Mouse (Mus musculus): ENCODE measurements around the gene Mcm2.

Gene Mcm2

DNA sequence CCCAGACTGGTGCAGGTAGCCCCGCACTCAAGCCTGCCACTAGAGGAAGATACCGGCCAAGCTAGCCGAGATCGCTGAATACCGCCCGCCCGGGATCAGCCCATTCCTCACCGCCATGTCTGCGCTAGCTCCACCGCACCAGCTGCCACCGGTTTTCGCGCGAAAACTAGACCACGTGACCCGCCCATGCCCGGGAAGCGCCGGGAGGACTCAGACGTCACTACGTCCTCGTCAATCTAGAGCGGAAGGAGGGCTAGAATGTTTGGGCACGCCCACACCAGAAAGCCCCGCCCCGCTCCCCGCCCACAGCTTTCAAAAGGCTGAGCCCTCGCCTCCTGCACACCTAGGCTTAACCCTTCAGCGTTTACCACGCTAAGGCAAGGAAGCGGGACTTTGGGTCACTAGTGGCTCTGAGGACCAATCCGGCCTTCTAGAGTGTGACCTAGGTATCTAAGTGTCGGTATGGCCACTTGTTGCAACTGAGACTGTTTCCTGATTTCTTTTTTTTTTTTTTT is at the start of gene Mcm2:
Gene Mcm2, minus strand, starts transcription at position 247 of the 515 bp plus-strand sequence.
- peak; percentile 99 for DNase-seq (ENCODE audit: low read depth)

DNA sequence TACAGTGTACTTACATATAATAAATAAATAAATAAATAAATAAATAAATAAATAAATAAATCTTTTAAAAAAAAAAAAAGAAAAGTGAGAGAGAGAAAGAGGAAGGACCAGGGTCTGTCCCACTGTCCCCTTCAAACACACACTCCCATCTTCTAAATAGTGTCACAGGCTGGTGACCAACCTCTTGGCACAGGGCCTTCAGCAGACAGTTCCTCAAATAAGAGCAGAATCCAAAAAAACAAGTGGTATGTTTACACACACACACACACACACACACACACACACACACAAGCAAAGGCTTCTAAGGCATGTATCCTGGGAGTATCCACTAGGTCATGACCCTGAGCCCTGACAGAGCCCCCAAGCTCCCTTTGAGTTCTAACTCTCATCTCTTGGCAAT is 49.2 kb upstream of the Mcm2 start:
- no peak for DNase-seq (ENCODE audit: low read depth)

DNA sequence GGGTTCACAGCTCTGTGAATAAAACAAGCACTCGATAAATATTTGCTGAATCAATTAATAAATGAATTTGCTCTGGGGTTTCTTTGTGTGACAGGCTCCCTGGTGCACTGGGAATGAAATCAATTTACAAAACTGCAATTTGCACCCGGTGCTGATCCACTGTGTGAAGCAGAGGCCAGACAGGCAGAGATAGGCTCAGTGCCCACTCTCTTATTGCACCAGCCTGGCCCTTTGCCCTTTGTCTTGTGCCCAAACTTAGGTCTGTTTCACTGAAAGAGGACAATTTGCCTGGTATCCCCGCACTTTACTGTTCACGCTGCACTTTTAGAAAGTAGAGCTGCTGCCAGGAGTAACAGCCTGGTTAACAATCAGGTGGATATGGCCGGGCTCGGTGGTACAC is 47.9 kb upstream of the Mcm2 start:
- DNase-seq (ENCODE audit: low read depth), result no peak

DNA sequence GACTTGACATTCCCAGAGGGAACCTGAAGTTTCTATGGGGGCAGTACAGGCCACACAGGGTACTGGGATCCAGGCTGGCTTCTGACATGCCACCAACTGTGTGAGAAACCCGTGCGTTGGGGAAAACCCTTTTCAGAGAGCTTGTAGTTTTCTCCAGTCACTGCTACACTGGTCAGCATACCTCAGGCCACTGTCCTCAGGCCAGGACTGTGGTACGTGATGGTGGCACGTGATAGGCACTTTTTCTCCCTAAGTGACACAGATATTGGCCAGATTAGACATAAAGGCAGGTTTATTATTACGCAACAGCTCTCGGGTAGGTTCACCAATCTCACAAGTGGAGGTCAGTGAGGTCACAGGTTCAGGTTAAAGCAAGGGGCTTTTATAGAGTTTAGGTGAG is 45.1 kb upstream of the Mcm2 start:
- no peak for DNase-seq (ENCODE audit: low read depth)

DNA sequence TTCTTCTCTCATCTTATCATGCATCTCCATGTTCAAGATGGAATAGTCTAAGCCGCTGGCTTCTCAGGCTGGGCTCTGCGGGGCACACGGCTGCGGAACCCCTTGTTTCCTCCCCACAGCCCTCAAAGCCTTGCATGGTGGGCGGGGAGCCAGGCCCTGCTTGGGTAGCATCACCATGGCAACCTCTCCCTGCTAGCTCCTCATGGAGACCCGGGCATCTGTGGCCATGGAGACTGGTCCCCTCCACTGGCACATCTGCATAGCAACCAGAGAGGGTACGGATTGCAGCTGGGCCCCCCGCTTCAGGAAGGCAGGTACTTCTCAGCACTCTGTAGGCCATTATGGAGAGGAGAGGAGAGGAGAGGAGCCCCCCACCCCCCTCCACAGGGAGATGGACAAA is 44.0 kb upstream of the Mcm2 start:
- DNase-seq (ENCODE audit: low read depth), result no peak

DNA sequence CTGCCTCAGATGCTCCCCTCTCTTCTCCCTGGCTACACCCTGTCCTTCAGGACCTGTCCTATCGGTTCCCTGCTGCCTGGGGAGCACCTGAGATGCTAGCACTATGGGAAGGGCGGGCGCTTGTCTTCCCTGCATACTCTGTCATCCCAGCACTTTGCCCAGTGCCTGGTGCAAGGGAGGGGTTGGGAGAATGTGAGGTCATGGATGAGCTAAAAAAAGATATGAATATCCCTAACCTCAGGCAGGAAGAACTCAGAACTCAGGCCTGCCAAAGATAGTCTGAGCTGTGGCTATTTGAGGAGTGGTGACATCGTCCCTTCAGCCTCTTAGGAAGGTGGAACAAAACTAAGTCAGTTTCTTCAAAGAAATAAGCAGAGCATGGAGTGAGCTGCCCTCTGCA is 43.0 kb upstream of the Mcm2 start:
- DNase-seq (ENCODE audit: low read depth), result no peak

DNA sequence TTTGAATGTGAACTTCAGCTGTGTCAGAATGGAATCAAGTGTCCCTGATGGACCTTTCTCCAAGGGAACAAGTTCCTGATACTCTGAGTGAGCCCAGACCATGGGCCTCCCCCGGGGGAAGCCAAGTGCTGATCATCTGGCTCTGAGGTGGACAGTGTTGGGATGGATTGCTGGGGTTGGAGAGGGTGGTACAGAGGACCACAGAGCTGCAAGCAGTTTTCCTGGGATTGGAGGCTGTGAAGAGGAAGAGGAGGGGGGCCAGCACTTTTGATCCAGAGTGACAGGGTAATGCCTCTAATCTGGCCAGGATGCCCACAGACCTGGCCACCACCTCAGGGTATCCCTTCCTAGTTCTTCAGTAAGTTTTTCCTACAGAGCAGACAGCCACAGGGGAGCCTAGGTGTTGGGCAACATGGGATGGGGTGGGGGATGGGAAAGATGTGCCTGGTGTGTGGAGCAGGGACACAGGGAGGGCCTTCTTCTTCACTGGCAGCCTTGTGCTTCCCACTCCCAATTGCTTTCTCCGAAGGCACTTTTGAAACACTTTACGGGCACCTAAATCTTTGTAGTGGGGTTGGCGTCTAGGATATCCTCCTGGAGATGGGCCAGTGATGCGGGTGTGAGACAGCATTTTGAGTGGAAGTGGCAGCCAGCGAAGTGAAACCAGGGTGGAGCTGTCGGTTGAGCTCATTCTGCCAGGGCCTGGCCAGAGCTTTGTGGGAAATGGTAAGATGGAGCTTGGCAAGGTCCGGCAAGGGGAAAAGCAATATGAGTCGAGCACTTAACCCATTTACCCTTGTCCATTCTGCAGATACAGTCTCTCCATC is 41.7 kb upstream of the Mcm2 start:
- DNase-seq (ENCODE audit: low read depth), result no peak

DNA sequence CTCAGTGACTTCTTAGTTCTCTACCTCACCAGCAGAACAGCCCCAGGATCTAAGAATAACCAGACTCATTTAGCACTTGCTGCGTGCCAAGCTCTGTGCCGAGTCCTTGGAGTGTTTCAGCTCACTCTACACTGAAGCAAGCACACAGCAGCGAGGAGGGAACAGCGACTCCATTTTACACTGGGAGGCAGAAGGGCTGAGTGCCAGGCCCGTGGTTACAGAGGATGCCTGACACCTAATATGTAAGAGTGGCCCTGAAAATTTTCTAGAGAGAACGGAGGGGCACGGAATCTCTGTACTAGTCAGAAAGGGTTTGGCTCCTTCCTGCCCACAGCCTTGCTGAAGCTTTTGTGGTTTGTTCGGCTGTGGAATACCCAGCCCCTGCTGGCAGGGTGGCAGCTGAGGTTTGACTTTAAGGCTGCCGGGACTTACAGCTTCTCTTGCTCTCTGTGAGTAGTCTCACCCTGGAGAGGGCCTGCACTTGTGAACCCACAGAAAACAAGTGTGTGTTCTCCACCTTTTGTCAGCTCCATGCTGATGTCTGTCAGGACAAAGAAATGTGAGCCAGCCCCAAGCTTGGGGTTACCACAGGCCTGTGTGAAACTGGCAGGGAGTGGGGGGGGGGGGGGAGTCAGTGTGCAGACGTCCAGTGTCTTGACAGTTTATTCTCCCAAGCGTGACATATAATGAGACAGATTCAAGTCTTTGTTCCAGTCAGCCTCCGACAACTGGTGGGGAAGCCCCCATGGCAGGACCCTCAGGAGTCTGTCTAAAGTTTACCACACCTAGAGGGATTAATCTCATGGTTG is 40.9 kb upstream of the Mcm2 start:
- DNase-seq (ENCODE audit: low read depth), result peak; percentile 38

DNA sequence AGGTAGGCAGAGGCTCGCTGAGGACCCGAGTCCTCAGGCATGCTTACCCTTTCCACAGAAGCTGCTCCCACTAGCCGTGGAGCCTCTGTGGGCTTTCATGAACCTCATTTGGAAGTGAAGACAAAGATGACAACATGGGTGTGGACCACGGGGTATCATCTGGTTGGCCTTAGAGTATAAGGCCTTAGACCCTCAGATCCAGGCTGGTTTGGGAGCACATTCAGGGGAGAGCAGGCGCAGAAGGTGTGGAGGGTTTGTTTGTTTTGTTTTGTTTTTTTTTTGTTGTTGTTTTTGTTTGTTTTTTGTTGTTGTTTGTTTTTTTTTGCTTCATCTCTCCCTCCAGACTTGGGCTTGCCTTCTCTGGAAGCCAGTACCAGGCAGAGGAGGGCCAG is 40.1 kb upstream of the Mcm2 start:
- DNase-seq (ENCODE audit: low read depth), result no peak

DNA sequence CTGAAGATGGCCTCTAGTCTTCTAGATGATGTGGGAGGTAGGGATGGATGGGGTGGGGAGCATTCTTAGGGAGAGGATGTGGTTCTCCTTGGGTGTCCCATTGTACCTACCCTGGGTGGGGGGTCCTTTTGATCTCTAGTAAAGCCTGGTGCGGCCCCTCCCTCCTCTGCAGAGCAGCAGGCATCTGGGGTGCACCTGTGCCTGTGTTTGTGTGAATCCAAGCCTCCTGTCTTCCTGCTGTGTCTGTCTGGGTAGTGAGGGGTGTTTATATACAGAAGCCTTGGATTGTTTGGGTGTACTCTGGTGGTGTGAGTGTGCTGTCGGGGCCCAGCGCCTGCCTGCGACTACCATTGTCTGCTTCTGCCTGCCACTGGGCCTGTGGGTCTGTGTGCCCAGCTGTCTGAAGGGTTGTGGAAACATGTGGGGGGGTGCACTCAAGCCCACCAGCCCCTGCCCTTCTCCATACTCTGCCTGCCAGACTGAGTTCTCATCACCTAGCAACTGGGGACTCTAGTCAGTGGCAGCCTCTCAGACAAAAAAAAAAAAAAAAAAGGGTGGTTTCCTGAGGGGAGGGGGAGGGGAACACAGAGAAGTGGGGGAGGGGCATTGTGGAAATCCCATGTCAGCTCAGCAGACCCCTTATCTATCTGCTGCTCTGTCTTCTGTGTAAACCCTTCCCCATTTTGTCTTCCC is 39.5 kb upstream of the Mcm2 start:
- peak; percentile 15 for DNase-seq (ENCODE audit: low read depth)

DNA sequence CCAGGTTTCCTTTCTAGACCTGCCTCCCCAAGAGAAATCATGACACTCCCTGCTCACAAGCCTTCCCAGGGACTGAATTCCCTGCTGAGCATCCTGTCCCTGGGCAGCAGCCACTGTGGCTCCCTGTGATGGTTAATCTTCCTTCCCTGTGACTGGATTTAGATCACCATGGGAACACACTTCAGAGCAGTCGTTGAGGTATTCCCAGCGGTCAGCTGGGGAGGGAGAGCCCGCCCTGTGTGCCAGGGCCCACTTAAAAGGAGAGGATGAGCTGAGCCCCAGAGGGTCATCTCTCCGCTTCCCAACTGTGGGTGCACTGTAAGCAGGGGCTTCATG is 38.6 kb upstream of the Mcm2 start:
- no peak for DNase-seq (ENCODE audit: low read depth)

DNA sequence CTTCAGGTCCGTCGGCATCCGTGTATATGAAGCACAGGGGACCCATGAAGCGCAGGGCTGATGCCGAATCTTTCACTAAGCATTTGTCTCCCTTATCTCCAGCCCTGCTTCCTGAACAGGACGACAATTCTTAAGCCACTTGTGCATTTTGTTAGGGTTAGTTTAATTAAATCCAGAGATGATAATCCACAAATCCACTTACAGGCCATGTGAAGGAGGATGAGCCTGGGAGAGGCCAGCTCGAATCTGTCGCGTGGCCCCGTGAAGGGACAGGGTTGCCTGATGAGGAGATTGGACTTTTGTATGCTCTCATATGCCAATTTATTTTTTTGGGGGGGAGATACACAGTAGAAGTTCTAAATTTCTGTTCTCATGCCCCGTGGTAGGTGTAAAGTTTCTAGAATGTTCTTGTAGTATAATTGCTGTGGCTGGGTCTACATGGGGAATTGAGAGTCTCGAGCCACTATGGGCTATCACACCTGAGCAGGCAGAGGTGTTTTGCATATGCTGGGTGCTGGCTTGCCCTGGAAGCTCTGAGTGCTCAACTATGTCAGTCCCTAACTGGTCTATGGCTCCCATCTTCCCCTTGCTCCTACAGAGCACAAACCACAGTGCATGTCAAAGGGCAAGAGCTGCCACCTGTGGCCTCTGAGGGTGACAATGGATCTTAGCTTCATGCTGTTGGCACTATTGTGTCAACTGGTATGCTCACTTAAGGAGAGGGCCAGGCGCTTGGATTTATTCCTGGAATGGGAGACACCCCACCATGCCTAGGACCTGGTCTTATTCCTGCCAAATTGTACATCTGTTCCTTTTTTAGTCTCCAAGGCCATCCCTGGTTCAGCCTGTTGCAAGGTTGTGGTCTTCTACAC is 38.0 kb upstream of the Mcm2 start:
- no peak for DNase-seq (ENCODE audit: low read depth)

DNA sequence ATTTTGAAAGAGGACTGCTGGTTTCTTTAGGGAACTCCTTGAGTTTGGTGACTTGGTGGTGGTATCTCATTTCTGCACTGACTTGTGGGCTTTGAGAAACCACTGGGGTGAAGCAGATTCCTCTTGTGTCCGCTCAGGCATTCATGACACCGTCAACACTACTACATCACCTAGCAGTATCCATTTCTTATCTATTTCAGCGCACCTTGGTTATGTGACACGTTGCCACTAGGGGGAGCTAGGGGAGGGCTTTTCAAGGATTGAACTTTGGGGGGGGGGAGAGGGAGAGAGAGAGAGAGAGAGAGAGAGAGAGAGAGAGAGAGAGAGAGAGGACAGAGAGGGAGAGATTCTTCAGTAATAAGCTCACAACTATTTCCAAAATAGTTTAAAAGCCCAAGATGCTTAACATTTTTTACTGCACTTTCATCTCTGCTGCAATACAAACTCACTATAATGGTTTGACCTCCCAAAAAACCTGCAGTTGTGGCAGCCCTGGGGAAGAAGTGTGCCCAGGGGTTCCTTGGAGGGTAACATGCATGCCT is 37.2 kb upstream of the Mcm2 start:
- peak; percentile 68 for DNase-seq (ENCODE audit: low read depth)

DNA sequence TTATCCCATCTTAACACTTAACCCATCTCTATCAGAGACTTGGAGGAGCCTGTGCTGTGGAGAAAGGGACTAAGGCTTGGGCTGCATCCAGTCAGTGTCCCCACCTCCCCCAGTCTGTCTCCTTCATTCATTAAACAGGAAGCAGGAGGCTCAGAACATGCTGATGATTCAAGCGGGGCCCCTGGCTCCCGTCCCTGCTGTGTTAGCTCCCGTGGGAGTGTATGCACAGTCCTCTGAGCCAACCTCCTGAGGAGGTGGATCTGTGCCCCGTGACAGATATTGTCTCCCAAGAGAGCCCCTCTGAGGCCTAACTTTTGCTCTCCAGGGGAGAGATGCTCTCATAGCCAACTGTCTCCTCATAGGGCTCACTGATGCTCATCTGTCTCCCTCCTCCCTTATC is 36.2 kb upstream of the Mcm2 start:
- no peak for DNase-seq (ENCODE audit: low read depth)

DNA sequence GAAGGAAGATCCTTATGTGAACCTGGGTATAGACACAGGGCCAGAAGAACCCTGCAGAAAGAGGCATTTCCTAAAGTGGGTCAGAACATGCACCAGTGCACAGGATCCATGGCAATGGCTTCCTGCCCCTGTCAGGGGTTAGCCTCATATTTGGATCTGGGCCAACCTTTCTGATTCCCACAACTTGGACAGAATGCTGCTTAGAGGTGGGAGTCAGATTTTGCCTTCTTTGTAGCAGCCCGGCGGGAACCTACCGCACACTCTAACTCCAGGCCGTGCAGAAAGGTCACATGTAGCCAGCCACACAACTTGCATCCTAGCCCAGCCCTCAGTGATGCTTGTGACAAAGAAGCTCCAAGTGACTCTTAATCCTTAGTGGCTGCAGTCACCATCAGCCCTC is 35.6 kb upstream of the Mcm2 start:
- no peak for DNase-seq (ENCODE audit: low read depth)

DNA sequence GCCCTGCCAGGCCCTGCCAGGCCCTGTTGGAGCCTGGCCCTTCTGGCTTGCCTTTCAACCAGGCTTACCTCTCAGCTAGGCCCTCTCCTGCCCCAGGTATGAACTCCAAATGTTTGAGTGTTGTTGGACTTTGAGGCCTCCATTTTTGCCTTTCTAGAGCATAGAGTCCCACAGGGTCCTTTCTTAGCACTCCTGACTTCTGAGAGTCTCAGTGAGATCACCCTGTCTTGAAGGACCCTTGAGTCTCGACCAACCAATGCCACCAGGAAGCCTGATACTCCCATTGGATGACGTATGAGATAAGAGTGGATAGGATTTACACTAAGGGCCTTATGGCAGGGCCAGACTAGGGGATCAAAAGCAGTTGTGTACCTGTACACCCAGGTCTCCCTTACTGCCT is 32.9 kb upstream of the Mcm2 start:
- no peak for DNase-seq (ENCODE audit: low read depth)

DNA sequence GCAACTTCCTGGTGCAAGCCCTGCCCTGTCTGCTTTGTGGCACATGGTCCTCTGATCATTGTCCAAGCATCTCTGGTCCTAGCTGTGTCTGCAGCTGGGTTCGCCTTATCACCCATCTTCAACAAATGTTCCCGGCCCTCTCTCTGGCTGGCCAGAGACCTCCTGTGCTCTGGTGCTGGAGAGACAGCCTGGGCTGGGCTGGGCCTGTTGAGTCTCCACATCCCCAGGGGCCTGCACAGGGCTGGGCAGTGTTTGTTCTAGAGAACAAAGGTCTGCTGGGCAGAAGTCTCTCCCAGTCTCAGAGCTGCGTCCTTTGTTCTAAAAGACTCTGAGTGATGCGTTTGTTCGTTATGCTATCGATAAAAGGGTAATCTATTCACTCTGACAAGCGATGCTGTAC is 31.5 kb upstream of the Mcm2 start:
- DNase-seq (ENCODE audit: low read depth), result no peak

DNA sequence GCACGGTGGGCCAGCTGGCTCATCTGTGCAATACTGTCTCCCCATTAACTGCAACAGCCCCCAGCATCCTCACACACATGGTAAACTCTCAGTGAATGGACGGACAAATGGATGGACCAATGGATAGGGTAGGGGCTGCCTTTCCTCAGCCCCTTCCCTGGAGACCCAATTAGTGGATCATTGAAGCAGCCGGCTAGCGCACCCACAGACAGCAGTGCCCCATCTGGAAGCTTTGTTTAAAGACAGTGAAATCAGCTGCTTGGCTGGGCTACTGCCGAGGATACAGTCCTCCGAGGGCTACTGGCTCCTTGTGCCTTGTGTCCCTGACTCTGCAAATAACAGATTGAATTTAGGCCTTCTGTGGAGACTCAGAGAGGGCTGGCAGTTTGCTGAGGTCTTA is 30.9 kb upstream of the Mcm2 start:
- DNase-seq (ENCODE audit: low read depth), result no peak

DNA sequence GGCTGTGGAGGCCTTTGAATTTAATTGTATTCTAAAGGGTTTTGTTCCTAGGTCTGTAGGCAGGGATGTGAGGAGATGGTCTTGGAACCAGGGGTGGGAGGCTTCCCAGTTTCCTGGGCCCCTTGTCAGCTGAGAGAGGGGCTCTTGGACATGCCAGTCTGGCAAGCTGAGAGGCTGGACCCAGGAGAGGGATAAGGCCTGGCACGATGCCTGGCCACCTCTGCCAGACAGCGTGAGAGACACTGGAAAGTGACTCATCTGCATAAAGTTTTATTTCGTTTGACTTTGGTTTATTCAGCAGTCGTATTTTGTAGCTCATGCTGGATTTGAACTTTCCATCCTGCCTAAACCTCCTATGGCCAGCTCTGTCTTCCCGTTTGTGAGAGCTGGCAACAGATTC is 30.0 kb upstream of the Mcm2 start:
- DNase-seq (ENCODE audit: low read depth), result no peak

DNA sequence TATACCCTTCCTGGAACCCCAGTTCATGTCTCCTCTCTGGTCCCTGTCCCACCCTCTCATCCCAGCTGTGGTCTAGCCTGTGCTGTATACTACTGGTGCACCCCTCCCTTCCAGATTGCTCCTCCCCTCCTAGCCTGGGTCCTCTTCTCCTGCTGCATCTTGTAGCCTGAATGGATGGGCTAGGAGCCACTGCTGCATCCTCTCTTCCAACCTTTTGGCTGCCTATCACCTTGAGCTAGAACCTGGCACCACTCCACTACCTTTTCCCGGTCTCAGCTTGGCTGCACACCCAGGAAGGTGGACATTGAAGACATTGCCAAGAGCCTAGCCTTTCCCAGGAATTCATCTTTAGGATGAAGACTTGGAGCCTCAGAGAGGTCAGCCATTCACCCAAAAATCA is 29.4 kb upstream of the Mcm2 start:
- DNase-seq (ENCODE audit: low read depth), result no peak

DNA sequence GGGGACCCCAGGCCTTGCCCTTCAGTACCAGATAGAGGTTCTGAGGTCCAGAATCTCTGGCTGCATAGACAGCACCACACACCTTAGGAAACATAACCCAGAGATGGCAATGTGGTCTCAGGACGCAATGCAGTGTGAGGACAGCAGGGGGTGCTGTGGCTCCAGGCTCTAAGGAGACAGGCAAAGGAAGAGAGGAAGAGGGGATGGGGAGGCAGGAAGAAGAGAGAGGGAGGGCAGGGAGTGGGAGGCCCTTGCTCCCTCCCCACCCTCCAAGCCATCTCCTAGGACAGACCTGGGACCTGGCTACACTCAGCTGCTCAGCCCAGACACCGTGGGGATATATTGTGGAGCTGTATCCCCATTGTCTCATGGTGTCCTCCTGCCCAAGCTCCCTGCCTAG is 29.0 kb upstream of the Mcm2 start:
- peak; percentile 75 for DNase-seq (ENCODE audit: low read depth)

DNA sequence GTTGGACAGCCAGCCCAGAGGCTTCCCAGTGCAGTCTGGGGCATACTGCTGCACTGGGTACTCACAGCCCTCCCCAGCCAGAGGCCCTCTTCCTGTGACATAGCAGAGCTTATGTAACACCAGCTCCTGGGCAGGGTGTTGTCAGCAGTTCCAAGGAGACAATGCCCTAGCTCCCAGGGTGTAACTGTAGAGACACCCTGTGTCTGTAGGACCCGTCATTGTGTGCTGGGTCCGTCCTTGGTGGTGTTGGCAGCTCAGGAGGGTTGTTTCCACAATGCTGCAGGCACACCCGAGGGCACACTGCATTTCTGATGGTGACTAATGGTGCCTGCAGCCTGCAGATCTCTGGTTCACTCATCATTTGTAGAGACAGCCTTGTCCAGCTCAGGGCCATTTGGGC is 28.3 kb upstream of the Mcm2 start:
- no peak for DNase-seq (ENCODE audit: low read depth)

Data from induced T-regulatory cell, adult 2 months (primary cell).